ENCODE assay signal across 13 mouse cellular contexts in genomic region chr8:11327722-11328417, GRCm38 (mm10). TPM values are rescaled to one million over a fixed set of nuclear protein-coding genes. Genes with fewer than 3 reads are reported as not detected.
DNase-seq lines count a peak whose midpoint lies in the region; ATAC-seq and TF ChIP-seq lines count a peak whose summit lies in the region.
"Had no signal": no experiment of that assay in that cellular context is flagged by ENCODE, and none has a peak within 500 bp of the region (broad histone marks: within the 10 kb centered on the region; RNA-seq: fewer than 3 reads in every experiment).

No protein-coding gene starts in this region.

- H3K4me1 ChIP-seq in heart, embryonic 15.5 days (replicated peaks) = peaks cover 84% of the 10 kb centered on the region
- peaks cover 50% of the 10 kb centered on the region for H3K4me1 ChIP-seq in lung, postnatal 0 days (ENCODE audit: insufficient read depth, low read depth, low read length)
- H3K4me1 ChIP-seq in intestine, embryonic 15.5 days (replicated peaks) = peaks cover 6% of the 10 kb centered on the region; the same call in 1 of the 2 replicates
- H3K4me1 ChIP-seq in stomach, postnatal 0 days (replicated peaks; ENCODE audit: control insufficient read depth, insufficient read depth) = peaks cover 3% of the 10 kb centered on the region; the same call in 1 of the 2 replicates

- peak overlapping the region; percentile 75 for H3K27ac ChIP-seq in heart, embryonic 15.5 days
- H3K27ac ChIP-seq in lung, postnatal 0 days (ENCODE audit: low read length) = peak overlapping the region; percentile 72
- H3K27ac ChIP-seq in intestine, embryonic 15.5 days = 0 out of 2 replicates have a peak overlapping the region, but pooled peaks have one; percentile 13
- H3K27ac ChIP-seq in stomach, postnatal 0 days (replicated peaks) = peak overlapping the region; percentile 66; the same call in 1 of the 2 replicates
- H3K27ac ChIP-seq: hindbrain, postnatal 0 days had no signal

- TF ChIP-seq CTCF in lung, postnatal 0 days (IDR thresholded peaks at IDR 0.05) = no peak
- no peak for TF ChIP-seq CTCF in stomach, postnatal 0 days (IDR thresholded peaks at IDR 0.05; ENCODE audit: low read depth)

- no peak overlapping the region for H3K4me3 ChIP-seq in heart, embryonic 15.5 days
- H3K4me3 ChIP-seq in lung, postnatal 0 days (ENCODE audit: low read depth, low read length) = no peak overlapping the region
- H3K4me3 ChIP-seq in intestine, embryonic 15.5 days (replicated peaks) = no peak overlapping the region
- H3K4me3 ChIP-seq in stomach, postnatal 0 days (ENCODE audit: low read depth, low read length) = no peak overlapping the region

- ATAC-seq in heart, embryonic 15.5 days (replicated peaks; ENCODE audit: insufficient number of reproducible peaks, insufficient read depth, low FRiP score, low read depth) = no peak
- ATAC-seq in lung, postnatal 0 days = peak; percentile 50
- no peak for ATAC-seq in intestine, embryonic 15.5 days
- ATAC-seq in stomach, postnatal 0 days (ENCODE audit: low FRiP score, low TSS enrichment) = no peak
- ATAC-seq: hindbrain, postnatal 0 days had no signal

- no peak overlapping the region for H3K4me2 ChIP-seq in heart, embryonic 15.5 days
- H3K4me2 ChIP-seq in lung, postnatal 0 days (replicated peaks; ENCODE audit: low read depth, low read length) = no peak overlapping the region
- H3K4me2 ChIP-seq in intestine, embryonic 15.5 days (replicated peaks) = no peak overlapping the region
- no peak overlapping the region for H3K4me2 ChIP-seq in stomach, postnatal 0 days (replicated peaks; ENCODE audit: low read depth)

- no peaks in the 10 kb centered on the region for H3K9me3 ChIP-seq in heart, embryonic 15.5 days (replicated peaks)
- no peaks in the 10 kb centered on the region for H3K9me3 ChIP-seq in lung, postnatal 0 days (ENCODE audit: low read length)
- H3K9me3 ChIP-seq in intestine, embryonic 15.5 days = no peaks in the 10 kb centered on the region
- no peaks in the 10 kb centered on the region for H3K9me3 ChIP-seq in stomach, postnatal 0 days (ENCODE audit: control insufficient read depth, low read length)

- no peak overlapping the region for H3K9ac ChIP-seq in heart, embryonic 15.5 days
- H3K9ac ChIP-seq in lung, postnatal 0 days (replicated peaks; ENCODE audit: low read depth) = no peak overlapping the region
- H3K9ac ChIP-seq in intestine, embryonic 15.5 days = no peak overlapping the region
- no peak overlapping the region for H3K9ac ChIP-seq in stomach, postnatal 0 days (ENCODE audit: low read length)

- no peaks in the 10 kb centered on the region for H3K27me3 ChIP-seq in heart, embryonic 15.5 days
- no peaks in the 10 kb centered on the region for H3K27me3 ChIP-seq in lung, postnatal 0 days (replicated peaks; ENCODE audit: insufficient read depth, low read length)
- H3K27me3 ChIP-seq in intestine, embryonic 15.5 days (replicated peaks) = no peaks in the 10 kb centered on the region
- H3K27me3 ChIP-seq in stomach, postnatal 0 days (ENCODE audit: control insufficient read depth, insufficient read depth, low read length) = no peaks in the 10 kb centered on the region

- no peaks in the 10 kb centered on the region for H3K36me3 ChIP-seq in heart, embryonic 15.5 days
- H3K36me3 ChIP-seq in lung, postnatal 0 days (ENCODE audit: insufficient read depth, low read length) = no peaks in the 10 kb centered on the region; the same call in 1 of the 2 replicates
- no peaks in the 10 kb centered on the region for H3K36me3 ChIP-seq in intestine, embryonic 15.5 days
- no peaks in the 10 kb centered on the region for H3K36me3 ChIP-seq in stomach, postnatal 0 days (ENCODE audit: control insufficient read depth, insufficient read depth, low read length)

- DNase-seq in heart, adult 9 months (ENCODE audit: low spot score in 2 of 2) = no peak
- DNase-seq in lung, postnatal 0 days (ENCODE audit: low spot score) = peak; percentile 65
- DNase-seq in lung, postnatal 36 days = no peak
- no peak for DNase-seq in stomach, postnatal 0 days (ENCODE audit: low spot score)
- no peak for DNase-seq in cerebellum, postnatal 10 days
- no peak for DNase-seq in urinary bladder, postnatal 36 days (ENCODE audit: low spot score in 2 of 2)
- DNase-seq: cerebellum, adult 11 months; gastrocnemius, postnatal 10 days; layer of hippocampus, adult 9-11 months; right cerebral cortex, postnatal 4 days had no signal

- 52% methylated on average over 5 of the region's 5 CpGs for WGBS in heart, embryonic 15.5 days
- 30% methylated on average over 5 of the region's 5 CpGs for WGBS in lung, postnatal 0 days
- 51% methylated on average over 5 of the region's 5 CpGs for WGBS in intestine, embryonic 15.5 days
- 37% methylated on average over 5 of the region's 5 CpGs for WGBS in stomach, postnatal 0 days

- TF ChIP-seq EP300 in lung, postnatal 0 days (IDR thresholded peaks at IDR 0.05) = 0 out of 2 replicates have a peak, but pooled peaks have one; percentile 30
- TF ChIP-seq EP300 in stomach, postnatal 0 days (optimal IDR thresholded peaks at IDR 0.05) = no peak

RNA-seq across cellular contexts. Expression of gene Col4a1, which starts 15.2 kb away (rescaled TPM):
- polyA plus RNA-seq in heart, embryonic 15.5 days (2015; fragmentation: Nextera tagmentation; extraction: Ambion mirVana) = 191 and 245 TPM in 2 replicates
- 346 and 376 TPM in 2 replicates for polyA plus RNA-seq in lung, postnatal 0 days (2015; fragmentation: Nextera tagmentation; extraction: Ambion mirVana)
- 161 and 170 TPM in 2 replicates for polyA plus RNA-seq in intestine, embryonic 15.5 days (2015; fragmentation: Nextera tagmentation; extraction: Ambion mirVana)
- polyA plus RNA-seq in stomach, postnatal 0 days (2015; fragmentation: Nextera tagmentation; extraction: Ambion mirVana) = 96.3 and 99.0 TPM in 2 replicates

RNA-seq across cellular contexts. Expression of gene Col4a2, which starts 15.3 kb away (rescaled TPM):
- polyA plus RNA-seq in heart, embryonic 15.5 days (2015; fragmentation: Nextera tagmentation; extraction: Ambion mirVana) = 89.8 and 106 TPM in 2 replicates
- polyA plus RNA-seq in lung, postnatal 0 days (2015; fragmentation: Nextera tagmentation; extraction: Ambion mirVana) = 183 and 189 TPM in 2 replicates
- 60.2 and 61.4 TPM in 2 replicates for polyA plus RNA-seq in intestine, embryonic 15.5 days (2015; fragmentation: Nextera tagmentation; extraction: Ambion mirVana)
- 43.4 and 47.2 TPM in 2 replicates for polyA plus RNA-seq in stomach, postnatal 0 days (2015; fragmentation: Nextera tagmentation; extraction: Ambion mirVana)

Comparison
In these comparisons a context has a peak if more than half of its experiments do, and no peak if none do; other contexts are left out.
1. H3K27ac ChIP-seq: peak in every context shown above with its lines; median percentile 75 in heart, embryonic 15.5 days; 72 in lung, postnatal 0 days; 66 in stomach, postnatal 0 days; 13 in intestine, embryonic 15.5 days.